Mouse (Mus musculus) midbrain, embryonic 14.5 days (tissue): ENCODE data around the gene Ceacam18. TPM values are rescaled to one million over a fixed set of nuclear protein-coding genes. Genes with fewer than 3 reads are reported as not detected.
"Not testable (repeated sequence)": the region's sequence is repeated elsewhere in the genome, so short reads cannot be mapped to it uniquely, and the experiment has no call there.

ENCODE experiments used
- ATAC-seq: fragments of 200-750 bp; cut with Nextera tagmentation; 2 replicates; pipeline ENCODE4 v1.8.0; 2017; ENCODE audit warnings: moderate number of reproducible peaks, moderate library complexity; ENCODE audit not compliant: low FRiP score, low TSS enrichment
- DNase-seq: peaks from one replicate; pipeline ENCODE4 v3.0.0-alpha.2; 2015
- H3K27ac ChIP-seq: fragments of 300-500 bp; sonication (generic); replicated peaks from 2 replicates; pipeline ENCODE4 v1.5.1; 2014; ENCODE audit warnings: mild to moderate bottlenecking, low read depth, low read length, moderate library complexity
- H3K27me3 ChIP-seq: fragments of 300-500 bp; sonication (generic); 2 replicates; pipeline ENCODE4 v1.6.1; 2014; ENCODE audit warnings: low read length, control low read depth, mixed read lengths; ENCODE audit not compliant: control insufficient read depth, insufficient read depth
- H3K36me3 ChIP-seq: fragments of 300-500 bp; sonication (generic); 2 replicates; pipeline ENCODE4 v1.6.1; 2014; ENCODE audit warnings: low read length, control low read depth; ENCODE audit not compliant: control insufficient read depth, insufficient read depth
- H3K4me1 ChIP-seq: fragments of 300-500 bp; sonication (generic); 2 replicates; pipeline ENCODE4 v1.6.1; 2014; ENCODE audit warnings: mild to moderate bottlenecking, antibody characterized with exemption, low read length, control low read depth; ENCODE audit not compliant: control insufficient read depth, insufficient read depth
- H3K4me2 ChIP-seq: fragments of 300-500 bp; sonication (generic); 2 replicates; pipeline ENCODE4 v1.6.1; 2014; ENCODE audit warnings: mild to moderate bottlenecking, low read length, moderate library complexity
- H3K4me3 ChIP-seq: fragments of 300-500 bp; sonication (generic); replicated peaks from 2 replicates; pipeline ENCODE4 v1.5.1; 2014; ENCODE audit warnings: low read depth, low read length
- H3K9ac ChIP-seq: fragments of 300-500 bp; sonication (generic); replicated peaks from 2 replicates; pipeline ENCODE4 v1.6.1; 2014; ENCODE audit warnings: mild to moderate bottlenecking, low read length, moderate library complexity
- H3K9me3 ChIP-seq: fragments of 300-500 bp; sonication (generic); 2 replicates; pipeline ENCODE4 v1.6.1; 2016; ENCODE audit warnings: low read length, control low read depth, mixed read lengths; ENCODE audit not compliant: control insufficient read depth
- WGBS: fragments of 180-500 bp; shearing (Covaris S2); extraction: QIAGEN DNeasy Blood & Tissue Kit; methylation state at CpG from one replicate; pipeline ENCODE4 v1.1.7; 2014; 5-methylcytosine and 5-hydroxymethylcytosine counted together
- polyA plus RNA-seq: library from polyadenylated mRNA; unstranded; fragments of >200 nt; fragmentation: Nextera tagmentation; extraction: Ambion mirVana; gene quantifications from 2 replicates; pipeline ENCODE4 v1.2.1, GENCODE M21; 2014

Ceacam18 gene
- polyA plus RNA-seq, 1 experiment from 2014 or later: not detected

- Histone ChIP-seq H3K4me1 (peaks cover 8% of the 10 kb centered on the region), H3K4me2 (peak overlapping the region; percentile 87), H3K36me3 (peaks cover 32% of the 10 kb centered on the region), H3K27me3 (no peaks in the 10 kb centered on the region), H3K9ac (peak overlapping the region; percentile 66), H3K27ac (peak overlapping the region; percentile 17; the same call in 1 of the 2 replicates), H3K4me3 (peak overlapping the region; percentile 59), H3K9me3 (no peaks in the 10 kb centered on the region)
- no peak for ATAC-seq
- 14% methylated on average over 10 of the region's 10 CpGs for WGBS
- no peak for DNase-seq
Observed at GRCm38 (mm10) chr7:43672581-43673260, 38.2 kb downstream of the Ceacam18 start.

- Histone ChIP-seq H3K9ac (no peak overlapping the region), H3K36me3 (peaks cover 39% of the 10 kb centered on the region), H3K9me3 (no peaks in the 10 kb centered on the region), H3K4me2 (no peak overlapping the region), H3K4me3 (no peak overlapping the region), H3K4me1 (peaks cover 8% of the 10 kb centered on the region), H3K27ac (no peak overlapping the region), H3K27me3 (no peaks in the 10 kb centered on the region)
- DNase-seq (no peak), ATAC-seq (no peak)
- WGBS: 95% methylated on average over 32 of the region's 32 CpGs
Observed at GRCm38 (mm10) chr7:43675091-43675490, 40.6 kb downstream of the Ceacam18 start.

- Histone ChIP-seq H3K27ac (no peak overlapping the region), H3K27me3 (no peaks in the 10 kb centered on the region), H3K4me1 (no peaks in the 10 kb centered on the region), H3K9ac (no peak overlapping the region), H3K4me3 (no peak overlapping the region), H3K4me2 (no peak overlapping the region), H3K9me3 (no peaks in the 10 kb centered on the region), H3K36me3 (peaks cover 39% of the 10 kb centered on the region)
- peak; percentile 40 for DNase-seq
- ATAC-seq: no peak
Observed at GRCm38 (mm10) chr7:43678517-43678916, 44.0 kb downstream of the Ceacam18 start.

- Histone ChIP-seq H3K36me3 (peaks cover 25% of the 10 kb centered on the region), H3K9ac (no peak overlapping the region), H3K4me2 (no peak overlapping the region), H3K4me3 (no peak overlapping the region), H3K27me3 (no peaks in the 10 kb centered on the region), H3K27ac (no peak overlapping the region), H3K4me1 (no peaks in the 10 kb centered on the region), H3K9me3 (no peaks in the 10 kb centered on the region)
- 18% methylated on average over 5 of the region's 5 CpGs for WGBS
- ATAC-seq (no peak), DNase-seq (peak; percentile 76)
Observed at GRCm38 (mm10) chr7:43680960-43681359, 46.5 kb downstream of the Ceacam18 start.

GRCm38 (mm10) chr7:43682511-43682910, 48.0 kb downstream of the Ceacam18 start:
- ATAC-seq, H3K27ac ChIP-seq, H3K9ac ChIP-seq, H3K4me1 ChIP-seq, H3K4me3 ChIP-seq, H3K27me3 ChIP-seq, H3K9me3 ChIP-seq, H3K36me3 ChIP-seq, H3K4me2 ChIP-seq: not testable (repeated sequence)
- DNase-seq: peak; percentile 20
- 30% methylated on average over 1 of the region's 1 CpGs for WGBS

GRCm38 (mm10) chr7:43685088-43685487, 50.6 kb downstream of the Ceacam18 start:
- 76% methylated on average over 7 of the region's 7 CpGs for WGBS

GRCm38 (mm10) chr7:43690118-43690517, 55.6 kb downstream of the Ceacam18 start, which contains the start of gene Klk14:
Gene Klk14, plus strand, starts transcription at chr7:43690418.
- Histone ChIP-seq H3K9me3 (no peaks in the 10 kb centered on the region), H3K4me3 (no peak within 1 kb of the TSS), H3K27me3 (no peaks in the 10 kb centered on the region), H3K27ac (no peak within 1 kb of the TSS), H3K4me2 (no peak within 1 kb of the TSS), H3K4me1 (no peaks in the 10 kb centered on the region), H3K36me3 (no peaks in the 10 kb centered on the region), H3K9ac (no peak within 1 kb of the TSS)
- ATAC-seq: no peak
- DNase-seq: no peak

More at GRCm38 (mm10) chr7:43685088-43685487, 50.6 kb downstream of the Ceacam18 start:
- Histone ChIP-seq H3K36me3 (no peaks in the 10 kb centered on the region), H3K4me1 (no peaks in the 10 kb centered on the region), H3K9ac (no peak overlapping the region), H3K4me3 (no peak overlapping the region), H3K27me3 (no peaks in the 10 kb centered on the region), H3K4me2 (no peak overlapping the region), H3K9me3 (no peaks in the 10 kb centered on the region), H3K27ac (no peak overlapping the region)
- ATAC-seq: no peak
- no peak for DNase-seq

Other genes with a start within 250 kb of the Ceacam18 start
- not detected in 2 replicates for gene Siglecg, start 226.5 kb upstream of the Ceacam18 start, polyA plus RNA-seq
- gene Lim2, start 207.0 kb upstream of the Ceacam18 start, polyA plus RNA-seq: not detected in 2 replicates
- gene Nkg7, start 197.6 kb upstream of the Ceacam18 start, polyA plus RNA-seq: not detected in 2 replicates
- gene Cldnd2, start 193.9 kb upstream of the Ceacam18 start, polyA plus RNA-seq: not detected in 2 replicates
- 101 and 120 TPM in 2 replicates for gene Etfb, start 190.6 kb upstream of the Ceacam18 start, polyA plus RNA-seq
- gene Gm45233, start 190.6 kb upstream of the Ceacam18 start, polyA plus RNA-seq: not detected in 2 replicates
- gene Vsig10l, start 171.6 kb upstream of the Ceacam18 start, polyA plus RNA-seq: 8.0 and 12.5 TPM in 2 replicates
- 8.8 and 12.1 TPM in 2 replicates for gene Iglon5, start 144.6 kb upstream of the Ceacam18 start, polyA plus RNA-seq
- not detected in 2 replicates for gene 4931406B18Rik, start 128.8 kb upstream of the Ceacam18 start, polyA plus RNA-seq
- 0.38 and 0.65 TPM in 2 replicates for gene Cd33, start 90.3 kb upstream of the Ceacam18 start, polyA plus RNA-seq
- gene Zfp658, start 72.5 kb upstream of the Ceacam18 start, polyA plus RNA-seq: 7.0 and 10.3 TPM in 2 replicates
- gene Zfp719, start 55.1 kb upstream of the Ceacam18 start, polyA plus RNA-seq: 14.5 and 19.4 TPM in 2 replicates
- 0.27 and 0.54 TPM in 2 replicates for gene Zfp819, start 27.5 kb upstream of the Ceacam18 start, polyA plus RNA-seq
- gene Siglece, start 25.5 kb downstream of the Ceacam18 start, polyA plus RNA-seq: 0.21 TPM in 1 of 2 replicates, not detected in the other
- gene Ctu1, start 37.3 kb downstream of the Ceacam18 start, polyA plus RNA-seq: 16.6 and 23.4 TPM in 2 replicates
- gene Klk14, start 55.7 kb downstream of the Ceacam18 start, polyA plus RNA-seq: not detected in 2 replicates
- gene Klk13, start 77.9 kb downstream of the Ceacam18 start, polyA plus RNA-seq: not detected in 2 replicates
- not detected in 2 replicates for gene Klk12, start 134.2 kb downstream of the Ceacam18 start, polyA plus RNA-seq
- gene Klk11, start 139.9 kb downstream of the Ceacam18 start, polyA plus RNA-seq: not detected in 2 replicates
- not detected in 2 replicates for gene Klk10, start 146.3 kb downstream of the Ceacam18 start, polyA plus RNA-seq
- not detected in 2 replicates for gene Klk9, start 157.2 kb downstream of the Ceacam18 start, polyA plus RNA-seq
- gene Klk8, start 162.9 kb downstream of the Ceacam18 start, polyA plus RNA-seq: 6.2 and 6.7 TPM in 2 replicates
- gene Klk7, start 176.6 kb downstream of the Ceacam18 start, polyA plus RNA-seq: not detected in 2 replicates
- not detected in 2 replicates for gene Klk6, start 189.8 kb downstream of the Ceacam18 start, polyA plus RNA-seq
- not detected in 2 replicates for gene Klk5, start 207.3 kb downstream of the Ceacam18 start, polyA plus RNA-seq
- gene Klk4, start 246.5 kb downstream of the Ceacam18 start, polyA plus RNA-seq: not detected in 2 replicates